Mouse (Mus musculus) C2C12 (cell line): ENCODE results near the gene Btn1a1.

Experiments used
- CEBPB ChIP-seq: IDR thresholded peaks from one replicate; pipeline ENCODE4 v1.6.1; 2011; ENCODE audit warnings: low read depth, mild to moderate bottlenecking, control low read depth, moderate library complexity
- CTCF ChIP-seq: IDR thresholded peaks from one replicate; pipeline ENCODE4 v1.5.1; 2011; ENCODE audit not compliant: control insufficient read depth, insufficient read depth, insufficient read length
- FOSL1 ChIP-seq: IDR thresholded peaks from one replicate; pipeline ENCODE4 v1.8.0; 2011; ENCODE audit warnings: mild to moderate bottlenecking, low read length; ENCODE audit not compliant: poor library complexity, insufficient read depth, severe bottlenecking
- MAX ChIP-seq: IDR thresholded peaks from one replicate; pipeline ENCODE4 v1.6.1; 2011; ENCODE audit warnings: mild to moderate bottlenecking, control low read depth
- MYOD1 ChIP-seq: IDR thresholded peaks from one replicate; pipeline ENCODE4 v1.6.1; 2011; ENCODE audit warnings: low read depth; ENCODE audit not compliant: control insufficient read depth, insufficient read length
- MYOG ChIP-seq: IDR thresholded peaks from one replicate; pipeline ENCODE4 v1.6.1; 2011; ENCODE audit not compliant: control insufficient read depth, insufficient read length; ENCODE audit errors: extremely low read depth
- USF1 ChIP-seq: IDR thresholded peaks from one replicate; pipeline ENCODE4 v1.6.1; 2011; ENCODE audit warnings: low read depth, mild to moderate bottlenecking, control low read depth, moderate library complexity

DNA sequence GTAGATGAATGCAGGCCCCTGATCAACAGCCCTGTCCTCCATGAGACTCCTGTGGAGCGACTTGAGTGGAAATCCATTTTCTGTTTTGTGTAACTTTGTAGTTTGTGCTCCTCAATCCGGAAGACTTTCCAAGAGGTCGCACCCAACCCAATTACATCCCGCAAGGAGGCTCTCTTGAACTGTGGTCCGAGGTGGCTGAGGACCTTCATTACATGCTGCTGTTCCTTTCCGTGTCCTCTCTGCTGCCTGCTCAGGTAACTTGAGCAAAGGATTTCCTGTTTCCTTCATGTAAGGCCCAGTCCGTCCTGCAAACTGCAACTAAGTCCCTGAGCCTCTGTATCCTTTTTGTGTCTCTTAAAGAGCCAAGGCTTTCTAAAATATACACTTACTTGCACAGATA lies 31.3 kb downstream of the Btn1a1 start:
- TF ChIP-seq CTCF (no peak), USF1 (no peak), MAX (no peak), CEBPB (no peak), FOSL1 (no peak), MYOG (no peak), MYOD1 (no peak)
